Mouse (Mus musculus) c-Kit-positive CD71-positive TER-119-positive erythroid progenitor cells, embryonic 14.5 days (primary cell): ENCODE measurements at regions not wholly inside any gene's neighbourhood (a gene's known extent, or its start where the extent isn't known, plus 50 kb on each side); places are given as distances from the start of the nearest gene placed in this dataset.

ENCODE experiments used
- DNase-seq: peaks from one replicate; pipeline ENCODE4 v3.0.0-alpha.2; 2013; ENCODE audit warnings: low spot score

DNA sequence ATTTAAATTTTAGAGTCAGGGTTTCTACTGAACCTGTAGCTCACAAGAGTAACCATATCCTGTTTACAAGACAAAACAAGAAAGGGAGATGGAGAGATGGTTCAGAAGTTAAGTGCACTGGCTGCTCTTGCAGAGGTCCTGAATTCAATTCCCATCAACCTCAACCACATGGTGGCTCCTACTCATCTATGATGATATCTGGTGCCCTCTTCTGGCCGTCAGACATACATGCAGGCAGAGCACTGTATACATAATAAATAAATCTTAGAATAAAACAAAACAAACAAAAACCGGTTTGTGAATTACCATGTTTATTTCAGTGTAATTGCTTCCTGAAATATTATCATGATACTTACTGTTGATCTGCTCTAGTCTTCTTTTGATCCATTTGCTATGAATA is 845.4 kb downstream of the Pcdh18 start:
- no peak for DNase-seq

DNA sequence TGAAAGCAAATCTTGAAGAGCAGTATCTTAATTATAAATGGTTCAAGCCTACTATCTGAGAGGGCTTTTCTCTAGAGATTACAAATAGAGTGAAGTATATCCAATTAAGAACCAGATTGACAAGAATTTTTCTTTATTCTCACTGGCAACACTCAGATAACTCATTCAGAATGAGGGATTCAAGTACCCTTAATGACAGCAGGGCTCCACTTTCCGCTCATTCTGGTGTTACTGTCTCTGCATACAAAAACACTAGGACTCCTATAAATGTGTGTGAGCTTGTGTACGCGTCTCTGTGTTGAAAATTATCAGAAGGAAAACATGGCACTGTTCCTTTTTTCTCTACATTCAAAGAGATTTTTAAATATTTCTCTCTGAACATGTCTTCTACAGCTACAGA is 866.7 kb downstream of the Pcdh18 start:
- no peak for DNase-seq

GRCm38 (mm10) chr3:48887885-48888284 is 869.2 kb downstream of the Pcdh18 start:
- DNase-seq, result no peak

- no peak for DNase-seq
Measured at GRCm38 (mm10) chr3:48869527-48869926, 887.6 kb downstream of the Pcdh18 start.

GRCm38 (mm10) chr3:48846049-48846653 is 911.0 kb downstream of the Pcdh18 start:
- DNase-seq, result peak; percentile 39

- no peak for DNase-seq
Measured at GRCm38 (mm10) chr3:48840692-48841091, 916.4 kb downstream of the Pcdh18 start.

DNA sequence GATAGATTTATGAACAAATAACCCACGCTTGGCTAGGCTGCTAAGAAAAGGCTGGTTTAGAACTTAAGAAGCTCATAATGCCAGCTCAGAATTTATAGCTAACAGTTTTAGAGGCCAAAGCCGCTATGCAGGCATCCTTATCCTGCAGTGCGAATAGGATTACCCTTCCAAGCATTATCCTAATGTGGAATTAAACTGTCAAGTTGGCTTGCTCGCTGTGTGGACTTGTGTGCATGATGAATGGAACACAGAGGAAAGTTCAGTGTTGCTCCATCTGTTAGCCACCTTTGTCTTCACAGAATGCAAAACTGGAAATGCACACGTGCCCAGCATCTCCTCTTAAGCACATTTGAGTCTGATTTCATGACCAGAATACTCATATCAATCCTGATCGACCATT is 933.8 kb downstream of the Pcdh18 start:
- no peak for DNase-seq

DNA sequence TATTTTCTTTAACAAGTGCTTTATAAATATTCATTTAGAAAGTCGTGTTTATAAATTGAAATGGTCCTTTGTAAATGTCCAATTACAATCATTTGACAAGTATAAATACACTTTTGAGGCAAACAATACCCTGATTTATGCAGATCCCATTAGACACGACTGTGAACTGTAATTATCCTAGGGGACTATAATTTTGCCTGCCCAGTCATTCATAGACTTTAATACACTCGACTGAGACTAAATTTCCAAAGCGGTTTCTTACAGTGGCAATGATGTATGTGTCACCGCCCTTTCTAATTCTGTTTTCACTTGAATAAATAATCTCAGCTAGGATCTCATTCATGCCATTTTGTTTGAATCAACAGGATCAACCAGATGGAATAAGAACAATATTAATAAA is 952.7 kb downstream of the Pcdh18 start:
- DNase-seq, result no peak

- DNase-seq, result no peak
Measured at GRCm38 (mm10) chr3:48771709-48772108, 985.4 kb downstream of the Pcdh18 start.
